Mouse (Mus musculus) lung, postnatal 0 days (tissue): ENCODE data around the gene Fam149a.

Source experiments
- CTCF ChIP-seq: IDR thresholded peaks from 2 replicates; pipeline ENCODE4 v1.5.1; 2016; ENCODE audit warnings: antibody characterized with exemption, mild to moderate bottlenecking
- EP300 ChIP-seq: IDR thresholded peaks from 2 replicates; pipeline ENCODE4 v1.6.1; 2016; ENCODE audit warnings: antibody characterized with exemption, mild to moderate bottlenecking, control low read depth

- TF ChIP-seq CTCF, result no peak
- no peak for TF ChIP-seq EP300
Observed at GRCm38 (mm10) chr8:45358132-45358918, 23.8 kb downstream of the Fam149a start.
